Mouse (Mus musculus): Measurements from ENCODE around the gene Rasgrp3.
"Not testable (repeated sequence)": the region's sequence is repeated elsewhere in the genome, so short reads cannot be mapped to it uniquely, and the experiment has no call there.

The Rasgrp3 gene

GRCm38 (mm10) chr17:75461771-75462170 lies 26.1 kb downstream of the Rasgrp3 start:
- no peak for DNase-seq (ENCODE audit: low spot score)

- not testable (repeated sequence) for DNase-seq (ENCODE audit: low spot score)
These were observed 27.5 kb downstream of the Rasgrp3 start for GRCm38 (mm10) chr17:75463223-75463622.

GRCm38 (mm10) chr17:75463645-75464044 lies 27.9 kb downstream of the Rasgrp3 start:
- DNase-seq (ENCODE audit: low spot score) = no peak

GRCm38 (mm10) chr17:75464331-75464982 lies 28.8 kb downstream of the Rasgrp3 start:
- no peak for DNase-seq (ENCODE audit: low spot score)

GRCm38 (mm10) chr17:75464983-75465634 lies 29.4 kb downstream of the Rasgrp3 start:
- DNase-seq (ENCODE audit: low spot score) = peak; percentile 89

- DNase-seq (ENCODE audit: low spot score) = no peak
These were observed 29.9 kb downstream of the Rasgrp3 start for GRCm38 (mm10) chr17:75465635-75465997.

- no peak for DNase-seq (ENCODE audit: low spot score)
These were observed 31.3 kb downstream of the Rasgrp3 start for GRCm38 (mm10) chr17:75466948-75467347.

- no peak for DNase-seq (ENCODE audit: low spot score)
These were observed 31.8 kb downstream of the Rasgrp3 start for GRCm38 (mm10) chr17:75467526-75467925.

GRCm38 (mm10) chr17:75468479-75469114 lies 32.9 kb downstream of the Rasgrp3 start:
- DNase-seq (ENCODE audit: low spot score) = no peak

- no peak for DNase-seq (ENCODE audit: low spot score)
These were observed 34.6 kb downstream of the Rasgrp3 start for GRCm38 (mm10) chr17:75470325-75470724.

- no peak for DNase-seq (ENCODE audit: low spot score)
These were observed 35.4 kb downstream of the Rasgrp3 start for GRCm38 (mm10) chr17:75470885-75471610.

GRCm38 (mm10) chr17:75471644-75472253 lies 36.1 kb downstream of the Rasgrp3 start:
- DNase-seq (ENCODE audit: low spot score) = no peak

- DNase-seq (ENCODE audit: low spot score) = no peak
These were observed 36.7 kb downstream of the Rasgrp3 start for GRCm38 (mm10) chr17:75472379-75472778.

- no peak for DNase-seq (ENCODE audit: low spot score)
These were observed 40.3 kb downstream of the Rasgrp3 start for GRCm38 (mm10) chr17:75475985-75476384.

- DNase-seq (ENCODE audit: low spot score) = no peak
These were observed 41.2 kb downstream of the Rasgrp3 start for GRCm38 (mm10) chr17:75476736-75477416.

GRCm38 (mm10) chr17:75477655-75478054 lies 42.0 kb downstream of the Rasgrp3 start:
- DNase-seq (ENCODE audit: low spot score) = no peak

- DNase-seq (ENCODE audit: low spot score) = no peak
These were observed 43.1 kb downstream of the Rasgrp3 start for GRCm38 (mm10) chr17:75478836-75479235.

GRCm38 (mm10) chr17:75479663-75480062 lies 44.0 kb downstream of the Rasgrp3 start:
- no peak for DNase-seq (ENCODE audit: low spot score)

GRCm38 (mm10) chr17:75480379-75480778 lies 44.7 kb downstream of the Rasgrp3 start:
- DNase-seq (ENCODE audit: low spot score) = no peak

GRCm38 (mm10) chr17:75486205-75486604 lies 50.5 kb downstream of the Rasgrp3 start:
- peak; percentile 46 for DNase-seq (ENCODE audit: low spot score)

- DNase-seq (ENCODE audit: low spot score) = no peak
These were observed 59.5 kb downstream of the Rasgrp3 start for GRCm38 (mm10) chr17:75495213-75495612.

- no peak for DNase-seq (ENCODE audit: low spot score)
These were observed 62.5 kb downstream of the Rasgrp3 start for GRCm38 (mm10) chr17:75498241-75498651.
